Mouse (Mus musculus) midbrain, postnatal 0 days (tissue): ENCODE results near the gene St7. TPM values are rescaled to one million over a fixed set of nuclear protein-coding genes. Genes with fewer than 3 reads are reported as not detected.

ENCODE experiments used
- ATAC-seq: fragments of 200-750 bp; cut with Nextera tagmentation; 2 replicates; pipeline ENCODE4 v1.8.0; 2017; ENCODE audit warnings: moderate number of reproducible peaks, mild to moderate bottlenecking, moderate TSS enrichment, moderate library complexity; ENCODE audit not compliant: low FRiP score
- DNase-seq: peaks from one replicate; pipeline ENCODE4 v3.0.0-alpha.2; 2015; ENCODE audit warnings: low spot score
- H3K27ac ChIP-seq: fragments of 300-500 bp; sonication (generic); 2 replicates; pipeline ENCODE4 v1.5.1; 2014; ENCODE audit warnings: low read depth, mild to moderate bottlenecking, low read length, mixed read lengths
- H3K27me3 ChIP-seq: fragments of 300-500 bp; sonication (generic); 2 replicates; pipeline ENCODE4 v1.6.1; 2014; ENCODE audit warnings: low read length, control low read depth, mixed read lengths; ENCODE audit not compliant: insufficient read depth
- H3K36me3 ChIP-seq: fragments of 300-500 bp; sonication (generic); 2 replicates; pipeline ENCODE4 v1.6.1; 2014; ENCODE audit warnings: low read length, control low read depth, mixed read lengths; ENCODE audit not compliant: insufficient read depth
- H3K4me1 ChIP-seq: fragments of 300-500 bp; sonication (generic); 2 replicates; pipeline ENCODE4 v1.6.1; 2014; ENCODE audit warnings: mild to moderate bottlenecking, control low read depth, antibody characterized with exemption, low read length, mixed read lengths; ENCODE audit not compliant: insufficient read depth
- H3K4me2 ChIP-seq: fragments of 300-500 bp; sonication (generic); 2 replicates; pipeline ENCODE4 v1.6.1; 2014; ENCODE audit warnings: low read depth, mild to moderate bottlenecking, low read length, mixed read lengths; ENCODE audit not compliant: poor library complexity, severe bottlenecking
- H3K4me3 ChIP-seq: fragments of 300-500 bp; sonication (generic); 2 replicates; pipeline ENCODE4 v1.5.1; 2014; ENCODE audit warnings: low read depth, mild to moderate bottlenecking, low read length, moderate library complexity
- H3K9ac ChIP-seq: fragments of 300-500 bp; sonication (generic); replicated peaks from 2 replicates; pipeline ENCODE4 v1.6.1; 2014; ENCODE audit warnings: mild to moderate bottlenecking, low read length, moderate library complexity, mixed read lengths; ENCODE audit not compliant: poor library complexity, severe bottlenecking
- H3K9me3 ChIP-seq: fragments of 300-500 bp; sonication (generic); 2 replicates; pipeline ENCODE4 v1.6.1; 2016; ENCODE audit warnings: low read length, control low read depth
- CTCF ChIP-seq: IDR thresholded peaks from 2 replicates; pipeline ENCODE4 v1.5.1; 2016; ENCODE audit warnings: antibody characterized with exemption, mild to moderate bottlenecking
- WGBS: fragments of 180-500 bp; shearing (Covaris S2); extraction: QIAGEN DNeasy Blood & Tissue Kit; methylation state at CpG from one replicate; pipeline ENCODE4 v1.1.7; 2014; 5-methylcytosine and 5-hydroxymethylcytosine counted together
- polyA plus RNA-seq: library from polyadenylated mRNA; unstranded; fragments of >200 nt; fragmentation: Nextera tagmentation; extraction: Ambion mirVana; gene quantifications from 2 replicates; pipeline ENCODE4 v1.2.1, GENCODE M21; 2015
- total RNA-seq: library from RNA; depleted of rRNA; stranded (reverse); fragments of >200 nt; gene quantifications from 2 replicates; pipeline ENCODE4 v1.2.3, GENCODE M21; 2014

Gene St7
- total and polyA plus RNA-seq, 2 experiments from 2014 or later, result 39.4 to 69.5 TPM

DNA sequence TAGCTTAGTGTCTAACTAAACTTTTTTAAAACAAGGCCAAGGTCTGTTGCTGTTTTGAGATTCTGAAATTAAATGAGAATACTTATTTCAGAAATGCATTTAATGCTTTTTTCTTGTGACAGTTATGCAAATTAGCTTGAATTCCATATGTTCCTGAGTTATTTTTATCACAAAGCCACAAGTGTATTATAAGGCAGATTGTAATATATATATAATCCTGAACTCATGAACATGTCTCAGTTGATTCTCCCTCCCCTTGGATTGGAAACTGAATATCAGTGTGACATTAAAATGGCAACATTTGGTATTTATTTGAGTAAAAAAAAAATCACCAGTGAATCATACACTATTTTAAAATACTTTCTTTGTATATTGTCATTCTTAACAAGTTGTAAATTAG lies 26.7 kb upstream of the St7 start:
- Histone ChIP-seq H3K9me3 (no peaks in the 10 kb centered on the region), H3K4me1 (no peaks in the 10 kb centered on the region), H3K27me3 (no peaks in the 10 kb centered on the region), H3K4me2 (no peak overlapping the region), H3K9ac (no peak overlapping the region), H3K4me3 (no peak overlapping the region), H3K27ac (no peak overlapping the region), H3K36me3 (peaks cover 19% of the 10 kb centered on the region)
- DNase-seq (no peak), ATAC-seq (no peak)
- TF ChIP-seq CTCF, result no peak

- H3K4me2 ChIP-seq, result no peak overlapping the region
- H3K4me3 ChIP-seq, result no peak overlapping the region
- WGBS, result 94% methylated on average over 3 of the region's 3 CpGs
- ATAC-seq (no peak), DNase-seq (no peak)
- no peaks in the 10 kb centered on the region for H3K4me1 ChIP-seq
- H3K27ac ChIP-seq, result no peak overlapping the region
- H3K27me3 ChIP-seq, result no peaks in the 10 kb centered on the region
- H3K9me3 ChIP-seq, result no peaks in the 10 kb centered on the region
- H3K36me3 ChIP-seq, result peaks cover 18% of the 10 kb centered on the region
- H3K9ac ChIP-seq, result no peak overlapping the region
- no peak for TF ChIP-seq CTCF
Measured at GRCm38 (mm10) chr6:17667813-17668212, 24.9 kb upstream of the St7 start.

DNA sequence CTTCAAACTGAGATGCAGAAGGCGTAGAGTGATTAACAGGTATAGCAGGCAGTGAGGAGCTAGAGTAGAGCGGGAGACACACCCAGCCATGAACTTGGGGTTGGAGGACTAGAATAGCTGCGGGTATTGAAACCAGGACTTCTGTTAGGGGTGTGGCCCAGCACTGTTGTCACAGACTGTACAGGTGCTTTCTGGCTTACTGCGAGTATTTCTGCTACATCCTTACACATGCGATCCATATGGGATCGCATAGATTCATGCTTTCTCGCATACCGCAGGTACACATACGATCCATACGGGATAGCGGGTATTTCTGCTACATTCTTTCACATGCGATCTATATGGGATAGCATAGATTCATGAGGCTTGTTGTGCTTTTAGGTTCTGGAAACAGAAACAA lies 24.4 kb upstream of the St7 start:
- H3K4me2 ChIP-seq, result no peak overlapping the region
- H3K36me3 ChIP-seq, result peaks cover 14% of the 10 kb centered on the region
- H3K27ac ChIP-seq, result no peak overlapping the region
- H3K9ac ChIP-seq, result no peak overlapping the region
- no peaks in the 10 kb centered on the region for H3K27me3 ChIP-seq
- H3K4me1 ChIP-seq, result no peaks in the 10 kb centered on the region
- DNase-seq (no peak), ATAC-seq (peak; percentile 41; the same call in 1 of the 2 replicates)
- no peak for TF ChIP-seq CTCF
- 96% methylated on average over 12 of the region's 12 CpGs for WGBS
- no peak overlapping the region for H3K4me3 ChIP-seq
- no peaks in the 10 kb centered on the region for H3K9me3 ChIP-seq

- Histone ChIP-seq H3K27ac (no peak overlapping the region), H3K4me2 (no peak overlapping the region), H3K4me1 (no peaks in the 10 kb centered on the region), H3K9ac (no peak overlapping the region), H3K9me3 (no peaks in the 10 kb centered on the region), H3K4me3 (no peak overlapping the region), H3K27me3 (no peaks in the 10 kb centered on the region), H3K36me3 (peaks cover 14% of the 10 kb centered on the region)
- WGBS, result 79% methylated on average over 2 of the region's 2 CpGs
- no peak for TF ChIP-seq CTCF
- ATAC-seq (no peak), DNase-seq (no peak)
Measured at GRCm38 (mm10) chr6:17669826-17670225, 22.9 kb upstream of the St7 start.

GRCm38 (mm10) chr6:17675019-17675756 lies 17.5 kb upstream of the St7 start:
- WGBS, result 19% methylated on average over 12 of the region's 12 CpGs
- Histone ChIP-seq H3K9ac (no peak overlapping the region), H3K9me3 (no peaks in the 10 kb centered on the region), H3K27me3 (no peaks in the 10 kb centered on the region), H3K4me3 (no peak overlapping the region), H3K4me2 (no peak overlapping the region), H3K27ac (no peak overlapping the region), H3K36me3 (no peaks in the 10 kb centered on the region), H3K4me1 (no peaks in the 10 kb centered on the region)
- TF ChIP-seq CTCF, result peak; percentile 83
- DNase-seq (peak; percentile 67), ATAC-seq (no peak)

- Histone ChIP-seq H3K36me3 (no peaks in the 10 kb centered on the region), H3K9me3 (0 out of 2 replicates have a peak, but pooled peaks cover 2% of the 10 kb centered on the region), H3K4me2 (no peak overlapping the region), H3K4me3 (no peak overlapping the region), H3K9ac (no peak overlapping the region), H3K27me3 (no peaks in the 10 kb centered on the region), H3K4me1 (no peaks in the 10 kb centered on the region), H3K27ac (no peak overlapping the region)
- no peak for ATAC-seq
- TF ChIP-seq CTCF, result no peak
- WGBS, result 83% methylated on average over 2 of the region's 2 CpGs
- no peak for DNase-seq
Measured at GRCm38 (mm10) chr6:17677008-17677407, 15.7 kb upstream of the St7 start.
